Mouse (Mus musculus) hematopoietic stem cell, adult 5-6 weeks (primary cell): ENCODE data around the gene Rexo5. TPM values are rescaled to one million over a fixed set of nuclear protein-coding genes. Genes with fewer than 3 reads are reported as not detected.

Experiments used
- ATAC-seq, 2 experiments: fragments of 125-278 bp in 1 of 2; replicated peaks in 1 of 2; 2 replicates each; pipeline ENCODE4 v1.8.0; 2016 to 2017; ENCODE audit warnings: inconsistent platforms in 2 of 2, mild to moderate bottlenecking in 2 of 2, moderate number of reproducible peaks in 2 of 2, low read depth in 1 of 2, moderate TSS enrichment in 1 of 2; ENCODE audit not compliant: low FRiP score in 2 of 2, poor library complexity in 2 of 2, severe bottlenecking in 2 of 2, insufficient read depth in 1 of 2, low TSS enrichment in 1 of 2
- total RNA-seq: library from RNA; stranded (forward); fragments of 172-1452, 232-1000 nt; gene quantifications from 2 replicates; pipeline ENCODE4 v1.2.3, GENCODE M21; 2017

Gene Rexo5
- total RNA-seq = 30.9 and 35.1 TPM in 2 replicates

DNA sequence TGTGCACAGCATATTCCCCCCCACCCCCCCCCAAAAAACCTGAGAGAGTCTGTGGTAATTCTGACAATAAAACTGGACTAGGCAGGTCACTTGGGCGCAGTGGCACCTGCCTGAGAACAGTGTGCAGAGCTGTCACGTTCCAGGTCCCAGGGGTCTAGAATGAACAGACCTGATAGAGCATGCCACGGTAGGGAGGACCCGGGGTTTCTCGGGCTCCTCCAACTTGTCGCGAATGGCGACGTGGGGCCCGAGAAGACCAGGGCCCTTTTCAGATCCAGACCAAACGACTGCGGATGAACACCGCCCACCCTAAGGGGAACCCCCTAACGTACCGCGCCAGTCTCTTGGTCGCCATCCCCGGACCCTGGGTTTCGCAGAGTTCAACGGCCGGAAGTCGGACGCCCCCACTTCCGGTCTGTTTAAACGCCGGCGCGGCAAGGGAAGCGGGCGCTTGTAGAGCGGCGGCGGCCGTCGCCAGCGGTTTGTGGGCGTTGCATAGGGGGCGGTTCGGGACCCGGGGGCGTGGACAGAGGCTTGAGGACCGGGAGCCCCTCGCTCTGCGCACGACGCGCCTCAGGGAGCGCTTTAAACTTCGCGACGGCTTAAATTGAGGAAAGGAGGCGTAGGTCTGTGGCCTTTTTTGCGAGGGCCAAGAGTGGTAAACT lies at the start of gene Rexo5, which contains the start of gene Eri2:
Rexo5 (plus strand) TSS at position 421 of the 665 bp plus-strand sequence.
Eri2 (minus strand) TSS at position 473 of the 665 bp plus-strand sequence.
- ATAC-seq = peak; percentile 99

DNA sequence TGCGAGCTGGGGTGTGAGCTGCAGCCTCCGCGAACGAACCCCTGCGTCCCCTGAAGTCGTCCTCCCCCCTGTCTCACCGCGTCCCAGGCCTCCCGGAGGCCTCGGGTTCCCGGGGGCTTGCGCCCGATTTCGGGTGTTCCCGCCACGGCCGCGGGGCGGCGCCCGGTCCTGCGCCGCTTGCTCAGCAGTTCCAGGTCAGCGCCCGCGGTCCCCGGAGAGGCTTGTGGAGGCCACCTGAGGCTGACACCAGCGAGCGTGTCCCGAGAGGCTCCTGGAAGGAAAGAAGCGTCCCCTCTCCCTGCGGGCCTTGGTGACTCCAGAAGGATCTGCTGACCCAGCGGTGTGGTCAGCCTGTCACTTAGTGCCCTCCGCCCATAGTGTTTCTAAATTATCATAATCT lies 49.5 kb upstream of the Rexo5 start:
- ATAC-seq = peak; percentile 34 to 60; a peak in 3 of 4 replicates

DNA sequence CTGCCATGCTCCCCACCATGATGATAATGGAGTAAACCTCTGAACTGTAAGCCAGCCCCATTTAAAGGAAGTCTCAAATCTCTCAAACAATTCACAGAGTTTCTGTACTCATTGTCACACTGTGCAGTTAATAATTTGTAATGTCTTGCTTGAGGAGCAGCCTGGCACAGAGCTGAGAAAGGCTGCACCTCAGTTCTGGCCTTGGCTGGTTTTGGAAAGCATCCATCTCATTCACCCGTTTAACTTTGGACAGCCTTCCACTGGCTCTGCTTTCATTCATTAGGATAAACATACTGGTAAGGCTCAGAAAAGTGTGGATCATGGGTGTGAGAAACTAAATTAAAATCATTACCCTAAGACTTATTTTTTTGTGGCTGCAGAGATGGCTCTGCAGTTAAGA lies 47.9 kb upstream of the Rexo5 start:
- ATAC-seq = no peak

DNA sequence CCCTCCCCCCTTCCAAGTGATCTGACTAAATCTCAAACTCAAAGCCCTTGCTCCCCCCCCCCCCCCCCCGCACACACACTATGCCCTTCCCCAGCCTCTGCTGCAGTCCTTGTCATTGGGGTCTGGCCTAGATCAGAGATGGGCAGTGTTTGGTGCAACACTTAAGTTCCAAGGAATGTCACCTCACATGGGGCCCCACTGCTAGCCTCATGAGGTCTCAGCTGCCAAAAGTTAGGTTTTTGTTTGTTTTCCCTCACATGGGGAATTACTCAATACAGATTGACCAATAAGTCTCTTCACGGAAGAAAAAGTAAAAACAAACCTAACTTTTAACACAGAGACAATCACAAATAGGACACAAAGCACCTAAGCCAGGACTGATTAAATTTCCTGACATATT lies 45.0 kb upstream of the Rexo5 start:
- ATAC-seq = no peak

DNA sequence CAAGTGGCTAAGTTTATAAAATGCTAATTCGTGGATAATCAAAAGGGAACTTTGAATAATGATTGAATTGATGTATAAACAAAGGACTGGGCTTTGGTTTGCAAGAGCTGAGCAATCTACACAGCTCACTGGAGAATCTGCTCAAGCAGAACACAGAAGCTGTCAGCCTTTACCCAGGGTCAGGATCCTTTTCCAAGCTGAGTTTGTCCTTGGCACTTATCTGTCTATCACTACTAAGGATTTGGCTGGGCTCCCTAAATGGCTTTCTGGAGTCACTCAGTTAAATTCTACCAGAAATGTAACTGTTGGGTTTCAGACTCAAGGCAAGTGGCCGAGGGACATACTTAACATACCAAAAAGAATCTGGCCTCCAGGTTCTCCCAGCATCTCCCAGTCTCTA lies 43.9 kb upstream of the Rexo5 start:
- ATAC-seq = no peak

DNA sequence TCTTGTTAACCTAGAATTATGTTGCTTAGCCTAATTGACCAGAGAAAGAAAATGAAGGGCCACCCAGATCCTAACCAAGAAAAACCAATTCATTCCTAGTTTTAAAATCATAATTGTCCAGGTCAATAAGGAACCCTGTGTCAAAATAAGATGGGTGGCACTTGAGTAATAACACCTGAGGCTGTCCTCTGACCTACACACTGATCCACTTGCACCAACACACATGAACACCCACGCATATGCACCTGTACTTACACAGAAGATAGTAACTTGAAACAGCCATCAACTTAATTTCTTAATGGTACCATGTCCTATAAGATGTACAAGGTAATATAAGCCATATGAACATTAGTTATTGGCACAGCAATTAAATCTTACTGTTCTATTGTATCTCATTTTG lies 40.1 kb upstream of the Rexo5 start:
- ATAC-seq = no peak

DNA sequence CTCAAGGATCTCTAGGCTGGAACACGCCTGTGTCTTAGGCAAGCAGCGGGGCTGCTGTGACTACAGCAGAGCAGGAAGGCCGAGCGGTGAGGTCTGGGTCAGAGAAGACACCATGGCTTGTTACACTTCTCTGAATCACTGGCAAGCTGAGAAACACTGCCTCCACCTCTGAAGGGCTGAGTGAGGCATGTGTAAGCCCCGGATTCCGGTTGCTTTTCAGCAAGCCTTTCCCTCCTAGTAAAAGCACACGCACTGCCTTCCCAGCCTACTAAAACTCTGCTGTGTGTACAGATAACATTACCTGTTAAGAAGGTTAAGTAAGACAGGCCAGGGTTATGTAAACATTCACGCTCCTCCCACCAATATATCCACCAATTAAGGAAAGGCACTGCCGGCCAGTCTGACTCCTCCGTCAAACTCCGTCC lies 33.3 kb upstream of the Rexo5 start, which contains the start of gene Acsm3:
Acsm3 (plus strand) TSS at position 397 of the 425 bp plus-strand sequence.
- no peak for ATAC-seq

DNA sequence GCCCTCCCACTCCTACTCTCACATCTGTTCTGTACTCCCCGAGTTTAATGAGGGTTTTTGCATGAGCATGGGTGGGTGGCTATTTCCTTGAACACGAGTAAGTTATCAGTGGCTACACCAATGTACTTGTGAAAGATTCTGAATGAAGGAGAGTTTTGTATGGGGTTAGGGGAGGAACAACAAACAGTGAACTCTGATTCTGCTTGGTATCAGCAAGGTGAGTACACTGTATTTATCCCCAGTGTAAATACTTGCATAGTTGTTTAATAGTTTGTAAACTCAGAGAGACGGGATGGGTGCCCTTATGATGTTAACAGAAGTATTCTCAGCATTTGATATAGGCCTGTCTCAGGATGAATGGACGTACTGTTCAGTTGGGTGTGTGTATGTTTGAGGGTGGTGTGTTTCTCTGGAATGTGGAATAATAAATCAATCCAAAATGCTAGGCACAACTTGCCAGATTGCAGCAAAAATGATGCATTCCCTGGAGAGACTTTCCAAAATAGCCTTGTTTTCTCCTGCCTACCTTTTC lies 31.6 kb upstream of the Rexo5 start:
- ATAC-seq = no peak

DNA sequence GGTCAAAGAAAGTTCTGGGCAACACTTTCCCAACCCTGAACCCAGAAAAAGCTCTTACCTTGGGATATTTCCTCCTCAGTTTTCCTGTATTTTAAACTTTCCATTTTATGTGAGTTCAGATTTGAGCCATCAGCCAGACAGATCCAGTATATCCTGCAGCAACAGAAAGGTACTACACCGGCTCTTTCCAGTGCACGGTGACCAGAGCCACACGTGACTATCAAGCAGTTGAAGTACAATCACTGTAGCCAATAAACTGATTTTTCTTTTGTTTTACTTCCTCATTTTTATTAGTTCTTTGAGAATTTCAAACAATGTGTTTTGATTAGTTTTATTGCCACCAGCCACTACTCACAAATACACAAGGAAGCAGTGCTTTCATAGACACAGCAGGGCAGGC lies 29.4 kb upstream of the Rexo5 start:
- ATAC-seq = no peak

DNA sequence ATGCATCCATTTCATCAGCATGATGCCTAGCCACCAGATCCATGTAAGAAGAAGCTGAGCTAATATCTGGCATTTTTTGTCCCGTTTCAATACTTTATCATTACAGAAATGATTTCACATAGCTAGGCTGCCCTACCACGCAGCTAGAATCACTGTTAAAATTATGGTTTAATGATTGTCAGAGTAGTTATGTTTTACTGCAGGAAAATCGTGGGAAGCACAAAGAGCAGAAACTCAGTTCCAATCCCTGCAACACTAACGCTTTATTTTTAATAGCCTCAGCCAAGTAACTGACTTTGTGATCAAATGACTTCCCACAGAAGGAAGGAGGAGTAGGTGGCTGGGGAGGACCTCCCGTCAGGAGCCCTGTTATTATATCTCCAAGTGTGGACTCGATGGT lies 26.8 kb upstream of the Rexo5 start:
- ATAC-seq = no peak

DNA sequence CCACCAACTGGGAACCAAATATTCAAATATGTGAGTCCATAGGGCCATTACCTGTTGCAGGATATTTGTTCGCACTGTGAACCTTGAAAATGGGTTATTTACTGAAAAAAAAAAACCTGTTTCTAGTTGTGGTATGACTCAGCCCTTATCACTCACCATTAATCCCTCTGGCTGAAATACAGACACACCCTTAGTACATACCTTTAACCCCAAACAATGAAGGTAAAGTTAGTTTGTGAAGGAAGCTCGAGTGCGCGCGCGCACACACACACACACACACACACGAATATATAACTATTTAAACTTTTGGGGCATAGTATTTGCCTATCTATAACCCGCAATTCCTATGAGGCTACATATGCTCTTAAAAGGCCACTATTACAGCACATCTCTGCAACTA lies 23.9 kb upstream of the Rexo5 start:
- ATAC-seq = no peak

DNA sequence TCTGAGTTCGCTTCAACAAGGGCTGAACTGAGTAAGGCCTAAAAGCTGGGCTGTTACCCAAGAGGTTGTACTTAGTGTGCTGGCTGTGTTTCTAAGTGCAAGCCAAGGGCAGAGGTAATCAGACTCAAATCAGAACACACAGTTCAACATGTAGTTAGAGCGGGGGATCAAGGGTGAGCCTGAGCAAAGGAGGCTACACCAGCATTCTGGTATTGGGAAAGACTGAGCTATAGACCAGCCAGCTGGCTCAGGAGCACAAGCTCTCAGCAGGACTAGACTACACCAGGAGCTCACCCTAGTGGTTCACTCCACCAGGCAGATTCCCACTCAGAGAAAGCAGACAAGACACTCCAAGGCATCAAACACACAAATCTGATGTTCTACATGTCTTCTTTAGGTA lies 10.4 kb upstream of the Rexo5 start:
- ATAC-seq = no peak

DNA sequence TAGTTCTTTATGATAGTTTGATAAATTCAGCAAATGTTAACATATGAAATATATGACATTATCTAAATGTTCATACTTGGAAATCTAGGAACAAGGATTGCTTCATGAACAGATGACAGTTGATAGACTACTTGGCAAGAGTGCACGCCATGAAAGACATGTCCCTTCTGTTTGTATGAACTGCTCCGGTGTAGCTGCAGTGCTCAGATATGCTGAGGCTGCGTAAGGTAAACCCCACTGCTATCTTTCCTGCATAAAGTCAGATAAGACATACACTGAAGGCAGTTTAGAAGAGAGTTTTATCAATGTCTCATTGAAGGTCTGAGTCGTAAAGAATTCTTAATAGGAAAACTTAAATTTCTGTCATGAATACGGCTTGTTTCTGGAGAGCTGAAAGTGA lies 8.9 kb upstream of the Rexo5 start:
- ATAC-seq = peak in 1 of 2 experiments; percentile 58; a peak in 2 of 4 replicates

DNA sequence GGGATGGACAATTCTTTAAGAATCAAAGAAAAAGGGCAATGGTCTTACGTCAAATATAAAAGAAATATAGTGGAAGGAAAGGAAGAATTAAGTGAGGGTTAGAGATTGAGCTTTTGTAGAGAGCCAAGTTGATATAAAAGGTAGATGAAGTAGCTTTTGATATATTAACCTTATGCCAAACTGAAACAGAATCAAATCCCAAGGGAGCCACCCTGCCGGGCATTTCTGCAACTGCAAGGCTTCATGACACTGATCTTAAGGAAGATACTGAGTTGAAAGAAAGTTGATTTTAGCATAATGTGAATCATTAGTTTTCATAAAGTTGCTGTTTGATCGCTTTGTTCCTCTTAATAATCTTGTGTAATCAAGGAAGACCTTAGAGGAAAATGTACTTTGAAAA lies 4.8 kb upstream of the Rexo5 start:
- ATAC-seq = no peak

DNA sequence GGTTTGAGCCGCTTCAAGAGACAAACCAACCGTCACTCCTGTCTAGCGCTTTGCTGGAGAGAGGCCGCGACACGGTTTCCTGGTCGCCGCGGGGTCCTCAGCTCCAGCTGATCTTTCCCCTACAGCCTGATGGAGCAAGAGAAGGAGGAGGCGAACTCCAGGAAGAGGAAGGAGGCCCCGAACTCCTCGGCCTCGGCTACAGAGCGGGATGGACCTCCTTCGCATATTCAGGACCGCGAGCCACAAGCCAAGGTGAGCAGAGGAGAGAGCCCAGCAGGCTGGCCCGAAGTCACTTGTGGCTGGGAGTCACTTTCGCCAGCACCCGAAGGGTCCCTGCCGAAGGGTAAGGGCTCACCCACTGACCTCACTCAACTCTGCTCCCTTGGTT lies 439 bp downstream of the Rexo5 start:
- ATAC-seq = peak; percentile 56 to 70; a peak in 3 of 4 replicates

DNA sequence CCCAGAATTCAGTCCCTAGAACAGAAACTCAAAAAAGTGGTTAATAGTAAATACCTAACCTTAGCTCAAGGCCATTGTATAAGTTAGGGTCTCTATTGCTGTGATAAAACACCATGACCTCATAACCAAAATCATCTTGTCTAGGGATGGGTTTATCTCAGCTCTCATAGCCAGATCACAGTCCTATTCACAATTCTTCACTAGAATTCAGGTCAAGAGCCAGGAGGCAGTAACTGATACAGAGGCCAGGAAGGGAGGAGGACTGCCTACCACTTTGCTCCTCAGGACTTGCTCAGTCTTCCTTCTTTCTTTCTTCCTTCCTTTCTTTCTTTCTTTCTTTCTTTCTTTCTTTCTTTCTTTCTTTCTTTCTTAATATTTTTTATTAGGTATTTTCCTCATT lies 1.5 kb downstream of the Rexo5 start:
- ATAC-seq = no peak

DNA sequence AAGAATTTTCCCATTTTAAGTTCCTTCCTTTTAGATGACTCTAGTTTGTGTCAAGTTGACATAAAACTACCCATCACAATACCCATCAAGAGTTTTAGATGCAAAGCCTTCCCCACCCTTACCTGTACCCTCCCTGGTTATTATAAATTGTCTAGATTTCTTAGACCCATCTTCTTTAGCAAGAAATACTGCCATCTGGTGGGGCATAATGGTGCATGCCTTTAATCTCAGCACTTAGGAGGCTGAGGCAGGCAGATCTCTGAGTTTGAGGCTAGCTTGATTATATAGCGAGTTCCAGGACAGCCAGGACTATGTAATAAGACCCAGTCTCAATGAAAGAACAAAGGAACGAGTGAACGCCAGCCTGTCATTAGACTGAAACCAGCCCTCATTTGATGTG lies 6.7 kb downstream of the Rexo5 start:
- ATAC-seq = no peak

DNA sequence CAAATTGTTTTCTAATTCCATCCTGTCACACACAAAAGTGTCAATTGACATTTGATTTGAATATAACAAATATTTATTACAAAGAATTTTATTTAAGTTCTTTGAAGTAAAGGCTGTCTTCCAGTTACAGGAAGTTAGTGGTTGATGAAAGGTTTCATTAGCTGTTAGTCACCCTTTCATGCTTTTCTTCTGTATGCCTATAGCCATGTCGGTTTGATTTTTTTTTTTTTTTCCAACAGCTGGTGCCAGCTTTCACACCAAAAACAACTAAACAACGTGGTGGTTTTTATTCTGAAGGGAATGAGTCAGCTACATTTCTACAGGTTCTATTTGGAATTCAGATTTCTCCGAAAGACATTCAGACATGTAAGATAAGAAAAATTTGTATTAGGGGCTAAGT lies 7.2 kb downstream of the Rexo5 start:
- no peak for ATAC-seq

DNA sequence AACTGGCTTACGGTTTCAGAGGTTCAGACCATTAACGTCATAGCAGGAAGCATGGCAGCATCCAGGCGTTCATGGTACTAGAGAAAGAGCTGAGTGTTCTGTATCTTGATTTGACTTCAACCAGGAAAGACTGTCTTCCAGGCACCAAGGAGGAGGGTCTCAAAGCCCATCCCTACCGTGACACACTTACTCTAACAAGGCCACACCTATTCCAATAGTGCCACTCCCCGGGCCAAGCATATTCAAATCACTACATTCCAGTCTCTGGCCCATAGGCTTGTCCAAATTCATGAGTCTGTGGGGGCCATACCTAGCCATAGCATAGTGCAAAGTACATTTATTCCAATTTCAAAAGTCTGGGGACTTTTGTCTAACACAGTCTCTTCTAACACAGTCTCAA lies 13.6 kb downstream of the Rexo5 start:
- ATAC-seq = no peak
